Mouse (Mus musculus) neural tube, embryonic 15.5 days (tissue): ENCODE results near the gene Sap30. TPM values are rescaled to one million over a fixed set of nuclear protein-coding genes. Genes with fewer than 3 reads are reported as not detected.
"Not testable (repeated sequence)": the region's sequence is repeated elsewhere in the genome, so short reads cannot be mapped to it uniquely, and the experiment has no call there.

Experiments
- ATAC-seq: fragments of 200-750 bp; cut with Nextera tagmentation; 2 replicates; pipeline ENCODE4 v1.8.0; 2017; ENCODE audit warnings: mild to moderate bottlenecking, moderate TSS enrichment, moderate library complexity; ENCODE audit not compliant: low FRiP score
- H3K27ac ChIP-seq: fragments of 300-500 bp; sonication (generic); replicated peaks from 2 replicates; pipeline ENCODE4 v1.5.1; 2015; ENCODE audit warnings: mild to moderate bottlenecking, inconsistent platforms
- H3K27me3 ChIP-seq: fragments of 300-500 bp; sonication (generic); replicated peaks from 2 replicates; pipeline ENCODE4 v1.6.1; 2015; ENCODE audit warnings: inconsistent platforms
- H3K36me3 ChIP-seq: fragments of 300-500 bp; sonication (generic); 2 replicates; pipeline ENCODE4 v1.6.1; 2015; ENCODE audit warnings: inconsistent platforms
- H3K4me1 ChIP-seq: fragments of 300-500 bp; sonication (generic); 2 replicates; pipeline ENCODE4 v1.6.1; 2015; ENCODE audit warnings: inconsistent platforms
- H3K4me2 ChIP-seq: fragments of 300-500 bp; sonication (generic); 2 replicates; pipeline ENCODE4 v1.6.1; 2015; ENCODE audit warnings: inconsistent platforms, mild to moderate bottlenecking, moderate library complexity
- H3K4me3 ChIP-seq: fragments of 300-500 bp; sonication (generic); replicated peaks from 2 replicates; pipeline ENCODE4 v1.5.1; 2015; ENCODE audit warnings: mild to moderate bottlenecking, inconsistent platforms
- H3K9ac ChIP-seq: fragments of 300-500 bp; sonication (generic); replicated peaks from 2 replicates; pipeline ENCODE4 v1.6.1; 2015; ENCODE audit warnings: mild to moderate bottlenecking, inconsistent platforms
- H3K9me3 ChIP-seq: fragments of 300-500 bp; sonication (generic); replicated peaks from 2 replicates; pipeline ENCODE4 v1.6.1; 2016; ENCODE audit warnings: inconsistent platforms
- WGBS: fragments of 180-500 bp; shearing (Covaris S2); methylation state at CpG from one replicate; pipeline ENCODE4 v1.1.7; 2015; ENCODE audit warnings: mixed read lengths; 5-methylcytosine and 5-hydroxymethylcytosine counted together
- polyA plus RNA-seq: library from polyadenylated mRNA; unstranded; fragments of >200 nt; fragmentation: Nextera tagmentation; extraction: Ambion mirVana; gene quantifications from 2 replicates; pipeline ENCODE4 v1.2.1, GENCODE M21; 2015

Gene Sap30
- polyA plus RNA-seq, 1 experiment from 2014 or later: 25.0 TPM

- Histone ChIP-seq H3K9ac (peak overlapping the region; percentile 86), H3K4me3 (peak overlapping the region; percentile 82), H3K4me2 (peak overlapping the region; percentile 99), H3K4me1 (peaks cover 10% of the 10 kb centered on the region)
- H3K27ac ChIP-seq, H3K36me3 ChIP-seq, H3K9me3 ChIP-seq, H3K27me3 ChIP-seq, ATAC-seq: not testable (repeated sequence)
- 28% methylated on average over 10 of the region's 10 CpGs for WGBS
Observed at GRCm38 (mm10) chr8:57513178-57513661, 25.6 kb upstream of the Sap30 start.

- H3K9me3 ChIP-seq: no peaks in the 10 kb centered on the region
- H3K4me1 ChIP-seq: peaks cover 10% of the 10 kb centered on the region
- peak overlapping the region; percentile 86 for H3K9ac ChIP-seq
- peak overlapping the region; percentile 82 for H3K4me3 ChIP-seq
- peak overlapping the region; percentile 98 for H3K27ac ChIP-seq
- peak overlapping the region; percentile 99 for H3K4me2 ChIP-seq
- H3K27me3 ChIP-seq: 0 out of 2 replicates have a peak, but pooled peaks cover 3% of the 10 kb centered on the region
- 0% methylated on average over 58 of the region's 96 CpGs for WGBS
- ATAC-seq: peak; percentile 65
- no peaks in the 10 kb centered on the region for H3K36me3 ChIP-seq
Observed at GRCm38 (mm10) chr8:57512141-57513056, 24.7 kb upstream of the Sap30 start.

GRCm38 (mm10) chr8:57511316-57512118 lies 23.9 kb upstream of the Sap30 start, which contains the start of gene Hmgb2:
Hmgb2 (plus strand) TSS chr8:57511907.
- H3K9me3 ChIP-seq: no peaks in the 10 kb centered on the region
- 0 out of 2 replicates have a peak, but pooled peaks cover 3% of the 10 kb centered on the region for H3K27me3 ChIP-seq
- H3K36me3 ChIP-seq: no peaks in the 10 kb centered on the region
- peak within 1 kb of the TSS; percentile 86 for H3K9ac ChIP-seq
- peak within 1 kb of the TSS; percentile 99 for H3K4me2 ChIP-seq
- peak; percentile 99 for ATAC-seq
- WGBS: under 1% methylated on average over 63 of the region's 63 CpGs
- peak within 1 kb of the TSS; percentile 98 for H3K27ac ChIP-seq
- H3K4me1 ChIP-seq: peaks cover 10% of the 10 kb centered on the region
- H3K4me3 ChIP-seq: peak within 1 kb of the TSS; percentile 82

- peaks cover 10% of the 10 kb centered on the region for H3K4me1 ChIP-seq
- H3K4me2 ChIP-seq: peak overlapping the region; percentile 99
- no peaks in the 10 kb centered on the region for H3K36me3 ChIP-seq
- no peaks in the 10 kb centered on the region for H3K9me3 ChIP-seq
- H3K27me3 ChIP-seq: 0 out of 2 replicates have a peak, but pooled peaks cover 3% of the 10 kb centered on the region
- peak overlapping the region; percentile 82 for H3K4me3 ChIP-seq
- ATAC-seq: no peak
- WGBS: 1% methylated on average over 31 of the region's 31 CpGs
- H3K27ac ChIP-seq: peak overlapping the region; percentile 66
- H3K9ac ChIP-seq: peak overlapping the region; percentile 56
Observed at GRCm38 (mm10) chr8:57510791-57511315, 23.2 kb upstream of the Sap30 start.

- Histone ChIP-seq H3K9ac (no peak overlapping the region), H3K4me1 (peaks cover 10% of the 10 kb centered on the region), H3K36me3 (no peaks in the 10 kb centered on the region), H3K4me2 (no peak overlapping the region), H3K4me3 (no peak overlapping the region), H3K27ac (no peak overlapping the region), H3K27me3 (0 out of 2 replicates have a peak, but pooled peaks cover 3% of the 10 kb centered on the region), H3K9me3 (no peaks in the 10 kb centered on the region)
- no peak for ATAC-seq
- 91% methylated on average over 4 of the region's 4 CpGs for WGBS
Observed at GRCm38 (mm10) chr8:57508657-57509056, 21.0 kb upstream of the Sap30 start.

- no peak overlapping the region for H3K4me3 ChIP-seq
- H3K27ac ChIP-seq: no peak overlapping the region
- H3K36me3 ChIP-seq: no peaks in the 10 kb centered on the region
- no peak overlapping the region for H3K4me2 ChIP-seq
- H3K4me1 ChIP-seq: peaks cover 7% of the 10 kb centered on the region
- no peaks in the 10 kb centered on the region for H3K9me3 ChIP-seq
- 90% methylated on average over 4 of the region's 4 CpGs for WGBS
- H3K27me3 ChIP-seq: 0 out of 2 replicates have a peak, but pooled peaks cover 3% of the 10 kb centered on the region
- H3K9ac ChIP-seq: no peak overlapping the region
- ATAC-seq: no peak
Observed at GRCm38 (mm10) chr8:57507556-57508063, 19.9 kb upstream of the Sap30 start.

- not testable (repeated sequence) for H3K4me2 ChIP-seq, ATAC-seq, H3K36me3 ChIP-seq, H3K9ac ChIP-seq, H3K9me3 ChIP-seq, H3K4me3 ChIP-seq, H3K27me3 ChIP-seq, H3K27ac ChIP-seq, H3K4me1 ChIP-seq
- WGBS: 88% methylated on average over 1 of the region's 1 CpGs
Observed at GRCm38 (mm10) chr8:57505500-57505899, 17.8 kb upstream of the Sap30 start.

- H3K27me3 ChIP-seq: no peaks in the 10 kb centered on the region
- no peaks in the 10 kb centered on the region for H3K36me3 ChIP-seq
- no peak overlapping the region for H3K4me3 ChIP-seq
- H3K9ac ChIP-seq: no peak overlapping the region
- ATAC-seq: no peak
- H3K4me2 ChIP-seq: no peak overlapping the region
- no peaks in the 10 kb centered on the region for H3K9me3 ChIP-seq
- peaks cover 1% of the 10 kb centered on the region; the same call in 1 of the 2 replicates for H3K4me1 ChIP-seq
- H3K27ac ChIP-seq: no peak overlapping the region
- 54% methylated on average over 5 of the region's 5 CpGs for WGBS
Observed at GRCm38 (mm10) chr8:57503641-57504040, 16.0 kb upstream of the Sap30 start.

GRCm38 (mm10) chr8:57498847-57499511 lies 11.3 kb upstream of the Sap30 start:
- ATAC-seq: peak; percentile 24; the same call in 1 of the 2 replicates
- Histone ChIP-seq H3K27me3 (no peaks in the 10 kb centered on the region), H3K27ac (no peak overlapping the region), H3K36me3 (no peaks in the 10 kb centered on the region), H3K4me3 (peak overlapping the region; percentile 18), H3K9me3 (no peaks in the 10 kb centered on the region), H3K4me1 (peaks cover 5% of the 10 kb centered on the region; the same call in 1 of the 2 replicates), H3K9ac (no peak overlapping the region), H3K4me2 (peak overlapping the region; percentile 48)
- 36% methylated on average over 17 of the region's 17 CpGs for WGBS

- Histone ChIP-seq H3K9me3 (no peaks in the 10 kb centered on the region), H3K4me3 (peak overlapping the region; percentile 18), H3K4me1 (peaks cover 5% of the 10 kb centered on the region; the same call in 1 of the 2 replicates), H3K27ac (no peak overlapping the region), H3K9ac (no peak overlapping the region), H3K4me2 (peak overlapping the region; percentile 48), H3K27me3 (no peaks in the 10 kb centered on the region), H3K36me3 (no peaks in the 10 kb centered on the region)
- WGBS: 26% methylated on average over 8 of the region's 8 CpGs
- ATAC-seq: no peak
Observed at GRCm38 (mm10) chr8:57498494-57498846, 10.8 kb upstream of the Sap30 start.
